Mouse (Mus musculus) regulatory T cell (primary cell): ENCODE measurements at regions not wholly inside any gene's neighbourhood (a gene's known extent, or its start where the extent isn't known, plus 50 kb on each side); places are given as distances from the start of the nearest gene placed in this dataset.

ENCODE experiments used
- in situ Hi-C: fragments of 300-600 bp; cut with MboI, MseI; formaldehyde crosslinking; loops from one replicate; pipeline ENCODE4 v1.15.1; 2025; ENCODE audit warnings: high pct_unique_total_duplicates

- in situ Hi-C loops = no loop called here
Observed at GRCm38 (mm10) chr10:91319442-91320112, 138.5 kb upstream of the Tmpo start.

- in situ Hi-C loops = no loop called here
Observed at GRCm38 (mm10) chr10:91314441-91314840, 133.3 kb upstream of the Tmpo start.

GRCm38 (mm10) chr10:91313316-91313715 lies 132.2 kb upstream of the Tmpo start:
- in situ Hi-C loops = no loop called here

GRCm38 (mm10) chr10:91312913-91313312 lies 131.8 kb upstream of the Tmpo start:
- in situ Hi-C loops = no loop called here

GRCm38 (mm10) chr10:91300067-91300466 lies 119.0 kb upstream of the Tmpo start:
- in situ Hi-C loops = no loop called here

GRCm38 (mm10) chr10:91297792-91298460 lies 116.8 kb upstream of the Tmpo start:
- in situ Hi-C loops = no loop called here

GRCm38 (mm10) chr10:91295345-91295744 lies 114.2 kb upstream of the Tmpo start:
- in situ Hi-C loops = no loop called here

- in situ Hi-C loops = loop anchor here (5.0 kb wide), 1 partner anchor 1719 kb away; no protein-coding TSS in a partner anchor
Observed at GRCm38 (mm10) chr10:91293226-91293625, 112.1 kb upstream of the Tmpo start.

GRCm38 (mm10) chr10:91284259-91284658 lies 103.1 kb upstream of the Tmpo start:
- in situ Hi-C loops = no loop called here

GRCm38 (mm10) chr10:91270955-91271741 lies 90.0 kb upstream of the Tmpo start:
- in situ Hi-C loops = no loop called here

GRCm38 (mm10) chr10:91270268-91270954 lies 89.3 kb upstream of the Tmpo start:
- in situ Hi-C loops = no loop called here

GRCm38 (mm10) chr10:91267886-91268285 lies 86.8 kb upstream of the Tmpo start:
- in situ Hi-C loops = loop anchor here (10.0 kb wide), 1 partner anchor 1447 kb away; no protein-coding TSS in a partner anchor

GRCm38 (mm10) chr10:91260416-91260815 lies 79.3 kb upstream of the Tmpo start:
- in situ Hi-C loops = loop anchor here (10.0 kb wide), 1 partner anchor 1454 kb away; no protein-coding TSS in a partner anchor

GRCm38 (mm10) chr10:91249681-91250195 lies 68.6 kb upstream of the Tmpo start:
- in situ Hi-C loops = loop anchor here (25.0 kb wide), 1 partner anchor 512 kb away; no protein-coding TSS in a partner anchor

- in situ Hi-C loops = loop anchor here (25.0 kb wide), 1 partner anchor 507 kb away; no protein-coding TSS in a partner anchor
Observed at GRCm38 (mm10) chr10:91244297-91244696, 63.2 kb upstream of the Tmpo start.

GRCm38 (mm10) chr10:91242491-91243046 lies 61.5 kb upstream of the Tmpo start:
- in situ Hi-C loops = loop anchor here (25.0 kb wide), 1 partner anchor 505 kb away; no protein-coding TSS in a partner anchor

- in situ Hi-C loops = loop anchor here (25.0 kb wide), 1 partner anchor 504 kb away; no protein-coding TSS in a partner anchor
Observed at GRCm38 (mm10) chr10:91241611-91242005, 60.5 kb upstream of the Tmpo start.

- in situ Hi-C loops = loop anchor here (25.0 kb wide), 1 partner anchor 504 kb away; no protein-coding TSS in a partner anchor
Observed at GRCm38 (mm10) chr10:91240856-91241610, 59.9 kb upstream of the Tmpo start.

- in situ Hi-C loops = loop anchor here (25.0 kb wide), 1 partner anchor 503 kb away; no protein-coding TSS in a partner anchor
Observed at GRCm38 (mm10) chr10:91240320-91240719, 59.2 kb upstream of the Tmpo start.

GRCm38 (mm10) chr10:91236844-91237243 lies 55.7 kb upstream of the Tmpo start:
- in situ Hi-C loops = loop anchor here (25.0 kb wide), 1 partner anchor 500 kb away; no protein-coding TSS in a partner anchor
